Mouse (Mus musculus) stomach, postnatal 0 days (tissue): ENCODE measurements around the gene Afmid. TPM values are rescaled to one million over a fixed set of nuclear protein-coding genes. Genes with fewer than 3 reads are reported as not detected.
"Not testable (repeated sequence)": the region's sequence is repeated elsewhere in the genome, so short reads cannot be mapped to it uniquely, and the experiment has no call there.

Source experiments
- ATAC-seq: fragments of 200-750 bp; cut with Nextera tagmentation; 2 replicates; pipeline ENCODE4 v1.8.0; 2017; ENCODE audit not compliant: low FRiP score, low TSS enrichment
- DNase-seq: peaks from one replicate; pipeline ENCODE4 v3.0.0-alpha.2; 2016; ENCODE audit warnings: low spot score
- H3K27ac ChIP-seq: fragments of 300-500 bp; sonication (generic); replicated peaks from 2 replicates; pipeline ENCODE4 v1.5.1; 2014; ENCODE audit warnings: mild to moderate bottlenecking, control low read depth
- H3K27me3 ChIP-seq: fragments of 300-500 bp; sonication (generic); 2 replicates; pipeline ENCODE4 v1.6.1; 2014; ENCODE audit warnings: low read length; ENCODE audit not compliant: control insufficient read depth, insufficient read depth
- H3K36me3 ChIP-seq: fragments of 300-500 bp; sonication (generic); 2 replicates; pipeline ENCODE4 v1.6.1; 2014; ENCODE audit warnings: low read length, mixed read lengths; ENCODE audit not compliant: control insufficient read depth, insufficient read depth
- H3K4me1 ChIP-seq: fragments of 300-500 bp; sonication (generic); replicated peaks from 2 replicates; pipeline ENCODE4 v1.6.1; 2014; ENCODE audit warnings: antibody characterized with exemption; ENCODE audit not compliant: control insufficient read depth, insufficient read depth
- H3K4me2 ChIP-seq: fragments of 300-500 bp; sonication (generic); replicated peaks from 2 replicates; pipeline ENCODE4 v1.6.1; 2014; ENCODE audit warnings: low read depth, mild to moderate bottlenecking, control low read depth, moderate library complexity
- H3K4me3 ChIP-seq: fragments of 300-500 bp; sonication (generic); 2 replicates; pipeline ENCODE4 v1.5.1; 2014; ENCODE audit warnings: low read depth, low read length, control low read depth
- H3K9ac ChIP-seq: fragments of 300-500 bp; sonication (generic); 2 replicates; pipeline ENCODE4 v1.6.1; 2014; ENCODE audit warnings: mild to moderate bottlenecking, low read length, control low read depth, mixed read lengths
- H3K9me3 ChIP-seq: fragments of 300-500 bp; sonication (generic); 2 replicates; pipeline ENCODE4 v1.6.1; 2016; ENCODE audit warnings: low read length; ENCODE audit not compliant: control insufficient read depth
- CTCF ChIP-seq: IDR thresholded peaks from 2 replicates; pipeline ENCODE4 v1.5.1; 2016; ENCODE audit warnings: antibody characterized with exemption, low read depth, mild to moderate bottlenecking, moderate library complexity
- EP300 ChIP-seq: optimal IDR thresholded peaks from 2 replicates; pipeline ENCODE3; 2016; ENCODE audit warnings: antibody characterized with exemption
- WGBS: fragments of 180-500 bp; shearing (Covaris S2); extraction: QIAGEN DNeasy Blood & Tissue Kit; methylation state at CpG from one replicate; pipeline ENCODE4 v1.1.7; 2014; 5-methylcytosine and 5-hydroxymethylcytosine counted together
- polyA plus RNA-seq: library from polyadenylated mRNA; unstranded; fragments of >200 nt; fragmentation: Nextera tagmentation; extraction: Ambion mirVana; gene quantifications from 2 replicates; pipeline ENCODE4 v1.2.1, GENCODE M21; 2015

Gene Afmid
- polyA plus RNA-seq, 1 experiment from 2014 or later: 5.7 TPM

- no peaks in the 10 kb centered on the region for H3K27me3 ChIP-seq
- ATAC-seq: no peak
- TF ChIP-seq CTCF (no peak), EP300 (no peak)
- peaks cover 9% of the 10 kb centered on the region for H3K4me1 ChIP-seq
- H3K4me2 ChIP-seq: peak overlapping the region; percentile 43
- DNase-seq: no peak
- WGBS: 63% methylated on average over 9 of the region's 9 CpGs
- peak overlapping the region; percentile 18; the same call in 1 of the 2 replicates for H3K9ac ChIP-seq
- H3K27ac ChIP-seq: peak overlapping the region; percentile 63
- H3K9me3 ChIP-seq: no peaks in the 10 kb centered on the region
- H3K4me3 ChIP-seq: peak overlapping the region; percentile 16; the same call in 1 of the 2 replicates
- no peaks in the 10 kb centered on the region for H3K36me3 ChIP-seq
These were observed 43.1 kb upstream of the Afmid start for GRCm38 (mm10) chr11:117782705-117783034.

GRCm38 (mm10) chr11:117783089-117783488 lies 42.6 kb upstream of the Afmid start:
- Histone ChIP-seq H3K9ac (peak overlapping the region; percentile 35), H3K4me3 (peak overlapping the region; percentile 16), H3K27ac (peak overlapping the region; percentile 63), H3K27me3 (no peaks in the 10 kb centered on the region), H3K4me2 (peak overlapping the region; percentile 43), H3K9me3 (no peaks in the 10 kb centered on the region), H3K4me1 (peaks cover 9% of the 10 kb centered on the region), H3K36me3 (no peaks in the 10 kb centered on the region)
- no peak for TF ChIP-seq EP300
- TF ChIP-seq CTCF: peak; percentile 58
- DNase-seq: peak; percentile 53
- WGBS: 14% methylated on average over 31 of the region's 31 CpGs
- ATAC-seq: no peak

- ATAC-seq: peak; percentile 11; the same call in 1 of the 2 replicates
- Histone ChIP-seq H3K4me2 (peak overlapping the region; percentile 43; the same call in 1 of the 2 replicates), H3K4me3 (no peak overlapping the region), H3K36me3 (no peaks in the 10 kb centered on the region), H3K27me3 (no peaks in the 10 kb centered on the region), H3K4me1 (peaks cover 9% of the 10 kb centered on the region), H3K9me3 (no peaks in the 10 kb centered on the region), H3K9ac (peak overlapping the region; percentile 35), H3K27ac (no peak overlapping the region)
- DNase-seq: peak; percentile 74
- 56% methylated on average over 10 of the region's 10 CpGs for WGBS
- no peak for TF ChIP-seq EP300
- TF ChIP-seq CTCF: no peak
These were observed 41.9 kb upstream of the Afmid start for GRCm38 (mm10) chr11:117783683-117784309.

GRCm38 (mm10) chr11:117786294-117786693 lies 39.4 kb upstream of the Afmid start:
- H3K27ac ChIP-seq: no peak overlapping the region
- no peak overlapping the region for H3K9ac ChIP-seq
- H3K36me3 ChIP-seq: no peaks in the 10 kb centered on the region
- no peak overlapping the region for H3K4me3 ChIP-seq
- ATAC-seq (no peak), DNase-seq (peak; percentile 82)
- H3K4me1 ChIP-seq: peaks cover 6% of the 10 kb centered on the region
- H3K9me3 ChIP-seq: no peaks in the 10 kb centered on the region
- no peak overlapping the region for H3K4me2 ChIP-seq
- H3K27me3 ChIP-seq: no peaks in the 10 kb centered on the region
- 20% methylated on average over 10 of the region's 10 CpGs for WGBS
- TF ChIP-seq EP300 (no peak), CTCF (peak; percentile 82)

GRCm38 (mm10) chr11:117788481-117788880 lies 37.2 kb upstream of the Afmid start:
- H3K9ac ChIP-seq, DNase-seq, H3K9me3 ChIP-seq, H3K4me1 ChIP-seq, H3K36me3 ChIP-seq, H3K4me2 ChIP-seq, H3K27ac ChIP-seq, H3K4me3 ChIP-seq, ATAC-seq, H3K27me3 ChIP-seq: not testable (repeated sequence)
- 76% methylated on average over 7 of the region's 7 CpGs for WGBS

GRCm38 (mm10) chr11:117790286-117790685 lies 35.4 kb upstream of the Afmid start:
- Histone ChIP-seq H3K27ac (peak overlapping the region; percentile 91), H3K4me1 (no peaks in the 10 kb centered on the region), H3K4me2 (peak overlapping the region; percentile 52), H3K9me3 (no peaks in the 10 kb centered on the region), H3K4me3 (peak overlapping the region; percentile 18), H3K27me3 (no peaks in the 10 kb centered on the region), H3K36me3 (no peaks in the 10 kb centered on the region), H3K9ac (peak overlapping the region; percentile 43; the same call in 1 of the 2 replicates)
- ATAC-seq: peak; percentile 46
- peak; percentile 89 for DNase-seq
- TF ChIP-seq CTCF (peak; percentile 85), EP300 (no peak)
- 8% methylated on average over 13 of the region's 14 CpGs for WGBS
